Mouse (Mus musculus) liver, adult 2 months (tissue): ENCODE data around the gene Atxn7. TPM values are rescaled to one million over a fixed set of nuclear protein-coding genes. Genes with fewer than 3 reads are reported as not detected.
A peak's percentile ranks its signal among the peaks of the same experiment; 100 is the strongest.

Experiments used
- DNase-seq: peaks from one replicate; pipeline ENCODE4 v3.0.0-alpha.2; 2011; ENCODE audit warnings: low read depth, low spot score; ENCODE audit errors: extremely low read depth
- H3K27ac ChIP-seq: fragments of 200-500 bp; replicated peaks from 2 replicates; pipeline ENCODE4 v1.5.1; 2012; ENCODE audit warnings: low read depth, mild to moderate bottlenecking, control low read depth, inconsistent platforms, low read length; ENCODE audit not compliant: insufficient read depth
- H3K27me3 ChIP-seq: fragments of 200-500 bp; 2 replicates; pipeline ENCODE4 v1.6.1; 2012; ENCODE audit warnings: mild to moderate bottlenecking, moderate library complexity, low read length, inconsistent platforms; ENCODE audit not compliant: control insufficient read depth, insufficient read depth
- H3K36me3 ChIP-seq: fragments of 200-500 bp; 2 replicates; pipeline ENCODE4 v1.6.1; 2012; ENCODE audit warnings: low read length, inconsistent platforms; ENCODE audit not compliant: control insufficient read depth, insufficient read depth
- H3K4me1 ChIP-seq: fragments of 200-500 bp; 2 replicates; pipeline ENCODE4 v1.6.1; 2011; ENCODE audit warnings: low read length; ENCODE audit not compliant: control insufficient read depth, insufficient read depth
- H3K4me3 ChIP-seq: fragments of 200-500 bp; 2 replicates; pipeline ENCODE4 v1.5.1; 2011; ENCODE audit warnings: low read depth, mild to moderate bottlenecking, control low read depth, low read length, moderate library complexity; ENCODE audit not compliant: insufficient read depth
- H3K79me2 ChIP-seq: fragments of 200-500 bp; 2 replicates; pipeline ENCODE4 v1.6.1; 2012; ENCODE audit warnings: inconsistent platforms, mild to moderate bottlenecking, low read length, moderate library complexity; ENCODE audit not compliant: control insufficient read depth, insufficient read depth
- H3K9ac ChIP-seq: fragments of 200-500 bp; 2 replicates; pipeline ENCODE4 v1.6.1; 2012; ENCODE audit warnings: low read depth, mild to moderate bottlenecking, control low read depth, inconsistent platforms, low read length
- CTCF ChIP-seq: fragments of 200-500 bp; IDR thresholded peaks from 2 replicates; pipeline ENCODE4 v1.5.1; 2011; ENCODE audit warnings: low read depth, low read length, control low read depth
- POLR2A ChIP-seq: fragments of 200-500 bp; IDR thresholded peaks from 2 replicates; pipeline ENCODE4 v1.6.1; 2011; ENCODE audit warnings: low read length, control low read depth; ENCODE audit not compliant: insufficient read depth; ENCODE audit errors: extremely low read depth
- WGBS: fragments of 180-500 bp; shearing (Covaris S2); methylation state at CpG from one replicate; pipeline ENCODE4 v1.1.7; 2018; 5-methylcytosine and 5-hydroxymethylcytosine counted together
- polyA plus RNA-seq: library from polyadenylated mRNA; depleted of rRNA; stranded (reverse); fragments of >200 nt; gene quantifications from 2 replicates; pipeline ENCODE4 v1.2.3, GENCODE M21; 2012
- total RNA-seq: library from RNA; depleted of rRNA; stranded (reverse); fragments of >200 nt; gene quantifications from 2 replicates; pipeline ENCODE4 v1.2.3, GENCODE M21; 2014

The Atxn7 gene
- total and polyA plus RNA-seq, 2 experiments: 13.2 to 16.8 TPM

DNA sequence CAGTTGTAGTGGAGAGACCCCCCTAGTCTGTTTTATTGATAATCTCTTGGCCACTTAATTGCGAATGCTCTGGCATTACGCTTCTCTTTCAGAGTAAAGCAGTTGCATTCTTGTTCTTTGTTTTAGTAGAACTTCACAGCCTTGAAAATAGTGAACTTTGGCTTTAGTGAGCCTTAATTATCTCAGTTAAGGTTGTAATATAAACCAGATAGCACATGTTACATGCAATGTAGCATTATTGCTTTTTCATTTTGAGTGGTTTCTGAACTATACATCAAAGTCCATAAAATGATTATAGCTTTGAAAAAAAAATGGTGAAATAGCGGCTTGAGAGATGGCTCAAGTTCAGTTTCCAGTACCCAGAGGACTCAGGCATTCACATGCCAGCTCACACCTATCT, 9.3 kb downstream of the Atxn7 start:
- Histone ChIP-seq H3K79me2 (peaks cover 11% of the 10 kb centered on the region; the same call in 1 of the 2 replicates), H3K4me3 (no peak overlapping the region), H3K4me1 (no peaks in the 10 kb centered on the region), H3K27me3 (no peaks in the 10 kb centered on the region), H3K9ac (no peak overlapping the region), H3K36me3 (no peaks in the 10 kb centered on the region), H3K27ac (no peak overlapping the region)
- 90% methylated on average over 3 of the region's 3 CpGs for WGBS
- TF ChIP-seq POLR2A (no peak), CTCF (no peak)
- DNase-seq: no peak

DNA sequence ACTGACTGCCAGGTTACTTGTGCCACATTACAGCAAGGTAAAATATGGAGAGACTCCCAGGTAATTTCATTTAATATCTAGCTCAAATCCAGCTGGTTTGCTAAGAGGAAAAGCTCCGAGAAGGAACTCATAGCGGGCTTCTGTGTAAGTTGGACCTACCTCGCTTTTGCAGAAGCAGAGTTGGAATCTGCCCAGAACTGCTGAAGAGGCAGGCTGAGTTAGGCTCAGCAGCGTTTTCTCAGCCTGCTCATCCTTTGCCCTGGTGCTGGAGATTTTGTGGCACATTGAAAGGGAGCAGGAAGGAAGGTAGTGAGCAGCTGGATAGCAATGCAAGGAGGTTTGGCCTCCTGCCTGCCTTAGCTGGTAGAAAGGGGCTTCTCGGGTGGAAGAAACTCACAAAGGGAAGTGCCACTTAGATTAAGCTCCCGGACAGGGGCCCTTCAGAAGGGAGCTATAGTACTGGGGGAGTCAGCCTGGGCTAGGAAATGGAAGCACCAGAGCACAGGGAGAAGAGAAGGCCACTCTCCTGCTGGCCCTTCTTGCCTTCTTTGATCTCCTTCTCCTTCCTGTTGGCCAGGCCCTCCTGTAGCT, 10.5 kb downstream of the Atxn7 start:
- 69% methylated on average over 6 of the region's 6 CpGs for WGBS

DNA sequence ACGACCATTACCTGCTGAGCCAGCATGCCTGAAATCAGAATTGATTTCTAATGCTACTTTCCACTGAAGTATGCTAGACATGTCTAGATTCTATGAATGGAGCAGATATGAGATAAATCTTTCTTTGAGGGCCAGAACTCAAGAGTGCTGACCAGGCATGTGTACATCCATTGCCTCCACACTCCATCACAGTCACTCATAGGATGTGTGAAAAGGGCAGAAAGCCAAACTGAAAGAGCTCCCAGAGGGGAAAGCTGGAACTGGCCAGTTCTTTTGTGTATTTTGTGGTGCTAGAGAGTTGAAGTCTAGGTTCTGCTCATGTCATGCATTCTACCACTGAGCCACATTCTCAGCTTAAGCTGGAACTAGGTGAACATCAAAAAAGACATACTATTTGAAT, 16.3 kb downstream of the Atxn7 start:
- WGBS: 67% methylated on average over 1 of the region's 1 CpGs
- Histone ChIP-seq H3K4me1 (peaks cover 4% of the 10 kb centered on the region), H3K79me2 (no peaks in the 10 kb centered on the region; the same call in 1 of the 2 replicates), H3K27me3 (no peaks in the 10 kb centered on the region), H3K4me3 (no peak overlapping the region), H3K27ac (no peak overlapping the region), H3K36me3 (no peaks in the 10 kb centered on the region), H3K9ac (no peak overlapping the region)
- no peak for DNase-seq
- TF ChIP-seq POLR2A: no peak
- TF ChIP-seq CTCF: no peak

More for the DNA sequence above, 10.5 kb downstream of the Atxn7 start:
- DNase-seq: no peak
- H3K4me3 ChIP-seq: no peak overlapping the region
- no peak overlapping the region for H3K9ac ChIP-seq
- H3K27ac ChIP-seq: no peak overlapping the region
- no peaks in the 10 kb centered on the region for H3K36me3 ChIP-seq
- TF ChIP-seq POLR2A (no peak), CTCF (no peak)
- peaks cover 1% of the 10 kb centered on the region; the same call in 1 of the 2 replicates for H3K4me1 ChIP-seq
- peaks cover 11% of the 10 kb centered on the region; the same call in 1 of the 2 replicates for H3K79me2 ChIP-seq
- no peaks in the 10 kb centered on the region for H3K27me3 ChIP-seq

DNA sequence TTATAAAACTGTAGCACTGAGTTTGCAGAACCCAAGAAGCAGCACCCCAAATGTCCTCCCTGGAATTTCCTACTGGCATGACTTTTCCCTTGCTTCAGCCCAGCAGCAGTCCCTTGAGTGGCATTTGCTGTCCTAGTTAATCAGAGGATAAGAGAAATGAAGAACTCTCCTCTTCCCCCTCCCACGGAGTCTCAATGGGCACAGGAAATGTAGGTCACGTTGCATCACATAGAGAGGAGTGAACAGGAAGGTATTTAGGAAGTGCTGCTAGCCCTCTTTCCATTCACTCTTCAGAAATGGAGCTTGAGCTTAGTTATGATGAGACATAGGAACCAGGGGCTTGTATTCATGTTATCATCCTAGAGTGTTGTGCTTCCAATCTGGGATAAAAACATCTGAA, 20.0 kb downstream of the Atxn7 start:
- H3K4me1 ChIP-seq: peaks cover 3% of the 10 kb centered on the region
- WGBS: 26% methylated on average over 2 of the region's 2 CpGs
- no peak overlapping the region for H3K9ac ChIP-seq
- DNase-seq: peak; percentile 15
- H3K27me3 ChIP-seq: no peaks in the 10 kb centered on the region
- H3K4me3 ChIP-seq: no peak overlapping the region
- TF ChIP-seq POLR2A: no peak
- TF ChIP-seq CTCF: no peak
- H3K79me2 ChIP-seq: no peaks in the 10 kb centered on the region; the same call in 1 of the 2 replicates
- H3K27ac ChIP-seq: no peak overlapping the region
- H3K36me3 ChIP-seq: no peaks in the 10 kb centered on the region

DNA sequence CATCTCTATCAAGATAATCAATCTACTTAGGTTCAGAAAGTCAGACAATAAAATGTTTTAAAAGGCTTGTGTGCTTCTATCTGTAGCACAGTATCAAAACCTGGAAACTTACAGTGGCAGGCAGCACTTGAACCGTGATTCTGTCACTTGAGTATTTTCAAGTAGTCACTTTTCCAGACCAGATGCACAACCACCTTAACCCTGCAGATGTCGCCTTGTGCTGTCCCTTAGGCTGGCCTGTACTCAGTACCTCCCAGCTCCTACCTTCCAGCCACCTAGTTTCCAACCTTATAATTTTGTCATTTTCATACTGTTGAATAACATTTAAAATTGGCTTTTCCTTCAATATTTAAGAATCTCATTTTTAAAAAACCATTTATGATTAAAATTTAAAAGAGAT, 20.9 kb downstream of the Atxn7 start:
- no peak overlapping the region for H3K9ac ChIP-seq
- H3K27me3 ChIP-seq: no peaks in the 10 kb centered on the region
- no peaks in the 10 kb centered on the region for H3K36me3 ChIP-seq
- H3K79me2 ChIP-seq: no peaks in the 10 kb centered on the region; the same call in 1 of the 2 replicates
- TF ChIP-seq POLR2A: no peak
- TF ChIP-seq CTCF: 0 out of 2 replicates have a peak, but pooled peaks have one; percentile 14
- no peak overlapping the region for H3K4me3 ChIP-seq
- DNase-seq: no peak
- H3K4me1 ChIP-seq: peaks cover 3% of the 10 kb centered on the region
- H3K27ac ChIP-seq: no peak overlapping the region
- WGBS: 88% methylated on average over 2 of the region's 2 CpGs

DNA sequence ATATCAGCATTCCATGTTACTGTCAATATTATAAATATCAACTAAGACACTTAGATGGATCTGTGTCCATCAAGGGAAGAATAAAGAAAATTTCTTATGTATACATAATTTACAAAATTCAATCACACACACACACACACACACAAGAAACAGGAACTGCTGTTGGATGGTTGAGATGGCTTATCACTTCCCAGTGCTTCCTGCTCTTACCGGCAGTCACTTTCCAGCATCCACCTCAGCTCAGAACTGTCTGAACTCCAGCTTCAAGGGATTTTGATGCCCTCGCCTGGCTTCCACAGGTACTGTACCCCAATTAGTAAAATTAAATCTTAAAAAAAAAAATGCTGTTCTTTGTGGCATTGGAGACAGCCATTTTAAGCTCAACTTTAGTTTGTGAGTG, 27.2 kb downstream of the Atxn7 start:
- no peak overlapping the region for H3K9ac ChIP-seq
- no peaks in the 10 kb centered on the region for H3K4me1 ChIP-seq
- 68% methylated on average over 2 of the region's 2 CpGs for WGBS
- H3K79me2 ChIP-seq: no peaks in the 10 kb centered on the region
- no peak overlapping the region for H3K27ac ChIP-seq
- no peaks in the 10 kb centered on the region for H3K27me3 ChIP-seq
- DNase-seq: no peak
- no peaks in the 10 kb centered on the region for H3K36me3 ChIP-seq
- no peak overlapping the region for H3K4me3 ChIP-seq
- TF ChIP-seq CTCF: no peak
- TF ChIP-seq POLR2A: no peak
